Mouse (Mus musculus) bone marrow, adult 2 months (tissue): ENCODE measurements at regions not wholly inside any gene's neighbourhood (a gene's known extent, or its start where the extent isn't known, plus 50 kb on each side); places are given as distances from the start of the nearest gene placed in this dataset.

Experiments used
- CTCF ChIP-seq: fragments of 200-500 bp; IDR thresholded peaks from 2 replicates; pipeline ENCODE4 v1.5.1; 2011; ENCODE audit warnings: low read length, control low read depth; ENCODE audit not compliant: control insufficient read depth, insufficient read depth
- POLR2A ChIP-seq: fragments of 200-500 bp; IDR thresholded peaks from 2 replicates; pipeline ENCODE4 v1.6.1; 2011; ENCODE audit warnings: low read depth, mild to moderate bottlenecking, control low read depth, low read length, borderline replicate concordance; ENCODE audit not compliant: control insufficient read depth

GRCm38 (mm10) chr13:116781616-116782015, 243.7 kb downstream of the Parp8 start:
- TF ChIP-seq POLR2A, result no peak
- no peak for TF ChIP-seq CTCF
